Mouse (Mus musculus): Measurements from ENCODE around the gene 4930469K13Rik.
A peak's percentile ranks its signal among the peaks of the same experiment; 100 is the strongest.

The 4930469K13Rik gene

GRCm38 (mm10) chr11:33986525-33986924 lies 111.8 kb downstream of the 4930469K13Rik start:
- no peak for DNase-seq (ENCODE audit: low read depth)

GRCm38 (mm10) chr11:33980146-33980545 lies 118.2 kb downstream of the 4930469K13Rik start:
- no peak for DNase-seq (ENCODE audit: low read depth)

- DNase-seq (ENCODE audit: low read depth), result no peak
Observed at GRCm38 (mm10) chr11:33975121-33975520, 123.2 kb downstream of the 4930469K13Rik start.

- no peak for DNase-seq (ENCODE audit: low read depth)
Observed at GRCm38 (mm10) chr11:33974341-33975040, 123.9 kb downstream of the 4930469K13Rik start.

GRCm38 (mm10) chr11:33972114-33972513 lies 126.2 kb downstream of the 4930469K13Rik start:
- no peak for DNase-seq (ENCODE audit: low read depth)

GRCm38 (mm10) chr11:33969199-33969598 lies 129.2 kb downstream of the 4930469K13Rik start:
- no peak for DNase-seq (ENCODE audit: low read depth)

GRCm38 (mm10) chr11:33967708-33968107 lies 130.6 kb downstream of the 4930469K13Rik start:
- DNase-seq (ENCODE audit: low read depth), result no peak

- DNase-seq (ENCODE audit: low read depth), result no peak
Observed at GRCm38 (mm10) chr11:33965380-33965779, 133.0 kb downstream of the 4930469K13Rik start.

- no peak for DNase-seq (ENCODE audit: low read depth)
Observed at GRCm38 (mm10) chr11:33962688-33963407, 135.5 kb downstream of the 4930469K13Rik start, which contains the start of gene Kcnmb1. Gene Kcnmb1 (plus strand): TSS chr11:33963013.

- DNase-seq (ENCODE audit: low read depth), result no peak
Observed at GRCm38 (mm10) chr11:33962178-33962577, 136.2 kb downstream of the 4930469K13Rik start.

GRCm38 (mm10) chr11:33958713-33959112 lies 139.6 kb downstream of the 4930469K13Rik start:
- DNase-seq (ENCODE audit: low read depth), result peak; percentile 82

- no peak for DNase-seq (ENCODE audit: low read depth)
Observed at GRCm38 (mm10) chr11:33957595-33957994, 140.8 kb downstream of the 4930469K13Rik start.

- no peak for DNase-seq (ENCODE audit: low read depth)
Observed at GRCm38 (mm10) chr11:33956623-33957022, 141.7 kb downstream of the 4930469K13Rik start.

GRCm38 (mm10) chr11:33955982-33956381 lies 142.4 kb downstream of the 4930469K13Rik start:
- no peak for DNase-seq (ENCODE audit: low read depth)

GRCm38 (mm10) chr11:33951684-33952625 lies 146.4 kb downstream of the 4930469K13Rik start:
- DNase-seq (ENCODE audit: low read depth), result no peak

GRCm38 (mm10) chr11:33951155-33951554 lies 147.2 kb downstream of the 4930469K13Rik start:
- no peak for DNase-seq (ENCODE audit: low read depth)

GRCm38 (mm10) chr11:33946501-33946900 lies 151.9 kb downstream of the 4930469K13Rik start:
- DNase-seq (ENCODE audit: low read depth), result no peak

GRCm38 (mm10) chr11:33944786-33945328 lies 153.5 kb downstream of the 4930469K13Rik start:
- DNase-seq (ENCODE audit: low read depth), result peak; percentile 36

GRCm38 (mm10) chr11:33944067-33944785 lies 154.1 kb downstream of the 4930469K13Rik start:
- DNase-seq (ENCODE audit: low read depth), result peak; percentile 85

GRCm38 (mm10) chr11:33943565-33943964 lies 154.8 kb downstream of the 4930469K13Rik start:
- DNase-seq (ENCODE audit: low read depth), result no peak

GRCm38 (mm10) chr11:33939456-33940113 lies 158.8 kb downstream of the 4930469K13Rik start:
- peak; percentile 83 for DNase-seq (ENCODE audit: low read depth)
